Mouse (Mus musculus): ENCODE results near the gene Vti1b. TPM values are rescaled to one million over a fixed set of nuclear protein-coding genes. Genes with fewer than 3 reads are reported as not detected.

Gene Vti1b
- total and polyA plus RNA-seq, 3 experiments = 68.1 to 90.8 (median 69.4) TPM

DNA sequence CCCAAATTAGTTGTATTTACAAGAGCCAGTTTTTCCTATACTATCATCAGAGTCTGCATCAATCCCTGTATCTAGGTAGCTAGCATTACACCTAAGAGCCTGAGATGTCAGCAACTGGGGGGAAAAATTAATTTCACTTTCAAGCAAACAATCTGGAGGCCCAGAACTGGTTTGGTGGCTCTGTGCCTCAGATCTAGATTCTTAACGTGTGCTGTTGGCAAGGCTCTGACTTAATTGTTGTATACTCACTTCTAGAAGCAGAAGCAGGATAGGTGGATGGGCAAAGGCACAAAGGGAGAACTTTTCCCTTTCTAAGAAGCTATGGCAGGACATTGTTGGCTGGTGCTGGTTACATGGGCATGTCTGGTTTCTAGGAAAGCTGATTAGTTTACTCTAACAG, 33.0 kb downstream of the Vti1b start:
- dilution Hi-C loops (cut with MboI; ENCODE audit: extremely low pct_ligation_motif_present, extremely low pct_unique_long_range_greater_than_20kb, low sequenced_read_pairs) (no loop called here), in situ Hi-C loops (cut with MboI; ENCODE audit: low pct_ligation_motif_present, low pct_unique_long_range_greater_than_20kb, low sequenced_read_pairs) (no loop called here)
- no peak for TF ChIP-seq TCF12 (IDR thresholded peaks at IDR 0.05; ENCODE audit: low read depth, low read length)
- no peak for TF ChIP-seq KAT2A (IDR thresholded peaks at IDR 0.05; ENCODE audit: insufficient replicate concordance, low read length)
- TF ChIP-seq USF2 (conservative IDR thresholded peaks at IDR 0.05; ENCODE audit: low read depth, low read length) = no peak
- Histone ChIP-seq H3K4me2 (ENCODE audit: insufficient read depth, low read depth, poor library complexity, severe bottlenecking) (no peak overlapping the region), H3K9ac (ENCODE audit: insufficient read depth, low read depth) (no peak overlapping the region), H3K27ac (ENCODE audit: insufficient read depth, low read depth) (no peak overlapping the region), H3K4me3 (replicated peaks in 1 of 3; ENCODE audit: low read depth in 2 of 3, low read length in 2 of 3, poor library complexity in 1 of 3) (no peak overlapping the region), H3K4me1 (ENCODE audit: control insufficient read depth in 1 of 2, insufficient read depth in 2 of 2) (peaks cover 0 to 13% of the 10 kb centered on the region in 2 experiments; a peak in 2 of 4 replicates), H3K9me3 (replicated peaks; ENCODE audit: low read length) (no peaks in the 10 kb centered on the region), H3K36me3 (replicated peaks in 1 of 2; ENCODE audit: control insufficient read depth in 1 of 2, insufficient read depth in 1 of 2, low read length in 1 of 2) (no peaks in the 10 kb centered on the region), H3K79me2 (replicated peaks; ENCODE audit: control insufficient read depth, extremely low read depth, insufficient read depth, poor library complexity, severe bottlenecking) (no peaks in the 10 kb centered on the region), H3K27me3 (replicated peaks) (no peaks in the 10 kb centered on the region)
- no peak for DNase-seq (ENCODE audit: extremely low read depth)

DNA sequence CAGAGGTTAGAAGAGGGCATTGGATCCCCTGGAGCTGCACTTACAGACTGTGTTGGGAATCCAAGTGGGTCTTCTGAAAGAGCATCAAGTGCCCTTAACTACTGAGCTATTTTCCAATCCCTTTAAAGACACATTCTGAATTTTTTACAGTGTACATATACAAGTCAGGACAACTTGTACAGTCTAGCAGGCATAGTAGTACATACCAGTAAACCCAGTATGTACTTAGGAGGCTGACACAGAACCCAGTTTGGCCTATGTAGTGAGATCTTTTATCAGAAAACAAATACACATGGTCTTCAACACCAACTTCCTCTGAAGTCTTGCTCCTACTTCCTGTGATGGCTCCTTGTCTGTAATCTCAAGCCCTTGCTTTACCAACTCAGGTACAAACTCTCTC, 33.5 kb downstream of the Vti1b start:
- TF ChIP-seq PAX5 (IDR thresholded peaks at IDR 0.05; ENCODE audit: low read length) (no peak), ZKSCAN1 (IDR thresholded peaks at IDR 0.05; ENCODE audit: borderline replicate concordance, low read depth, low read length) (no peak), TBP (conservative IDR thresholded peaks at IDR 0.05; ENCODE audit: low read depth, low read length) (no peak), SMC3 (IDR thresholded peaks at IDR 0.05; ENCODE audit: low read depth, low read length) (no peak), CHD2 (IDR thresholded peaks at IDR 0.05; ENCODE audit: low read length) (no peak), KAT2A (IDR thresholded peaks at IDR 0.05; ENCODE audit: insufficient replicate concordance, low read length) (no peak), SIN3A (IDR thresholded peaks at IDR 0.05; ENCODE audit: low read length) (no peak), MXI1 (IDR thresholded peaks at IDR 0.05; ENCODE audit: low read depth, low read length) (no peak), EP300 (IDR thresholded peaks at IDR 0.05; ENCODE audit: low read length) (no peak), HCFC1 (IDR thresholded peaks at IDR 0.05; ENCODE audit: low read depth, low read length) (no peak), ZMIZ1 (IDR thresholded peaks at IDR 0.05; ENCODE audit: low read depth, low read length) (no peak), POLR2AphosphoS2 (IDR thresholded peaks at IDR 0.05; ENCODE audit: low read depth, low read length) (no peak), RCOR1 (conservative IDR thresholded peaks at IDR 0.05; ENCODE audit: low read depth, low read length) (no peak), MAFK (IDR thresholded peaks at IDR 0.05; ENCODE audit: insufficient replicate concordance, low read length) (no peak), USF1 (IDR thresholded peaks at IDR 0.05; ENCODE audit: low read depth, low read length) (no peak), GABPA (IDR thresholded peaks at IDR 0.05; ENCODE audit: insufficient replicate concordance, low read depth, low read length) (no peak), E2F4 (IDR thresholded peaks at IDR 0.05; ENCODE audit: insufficient replicate concordance, low read depth, low read length) (no peak), MAZ (IDR thresholded peaks at IDR 0.05; ENCODE audit: low read depth, low read length) (no peak), TCF12 (IDR thresholded peaks at IDR 0.05; ENCODE audit: low read depth, low read length) (no peak)

More for the DNA sequence above, 33.5 kb downstream of the Vti1b start:
- Histone ChIP-seq H3K27me3 (replicated peaks) (no peaks in the 10 kb centered on the region), H3K4me1 (ENCODE audit: control insufficient read depth in 1 of 2, insufficient read depth in 2 of 2) (peaks cover 0 to 11% of the 10 kb centered on the region in 2 experiments; a peak in 2 of 4 replicates), H3K9ac (ENCODE audit: insufficient read depth, low read depth) (no peak overlapping the region), H3K79me2 (replicated peaks; ENCODE audit: control insufficient read depth, extremely low read depth, insufficient read depth, poor library complexity, severe bottlenecking) (no peaks in the 10 kb centered on the region), H3K4me3 (replicated peaks in 1 of 3; ENCODE audit: low read depth in 2 of 3, low read length in 2 of 3, poor library complexity in 1 of 3) (no peak overlapping the region), H3K9me3 (replicated peaks; ENCODE audit: low read length) (no peaks in the 10 kb centered on the region), H3K4me2 (ENCODE audit: insufficient read depth, low read depth, poor library complexity, severe bottlenecking) (no peak overlapping the region), H3K27ac (ENCODE audit: insufficient read depth, low read depth) (no peak overlapping the region), H3K36me3 (replicated peaks in 1 of 2; ENCODE audit: control insufficient read depth in 1 of 2, insufficient read depth in 1 of 2, low read length in 1 of 2) (no peaks in the 10 kb centered on the region)
- dilution Hi-C loops (cut with MboI; ENCODE audit: extremely low pct_ligation_motif_present, extremely low pct_unique_long_range_greater_than_20kb, low sequenced_read_pairs) = no loop called here
- in situ Hi-C loops (cut with MboI; ENCODE audit: low pct_ligation_motif_present, low pct_unique_long_range_greater_than_20kb, low sequenced_read_pairs) = no loop called here
- no peak for DNase-seq (ENCODE audit: extremely low read depth)

Measured in CH12.LX (cell line).